Mouse (Mus musculus) forebrain, embryonic 10.5 days (tissue): ENCODE measurements around the gene Gm8439. TPM values are rescaled to one million over a fixed set of nuclear protein-coding genes. Genes with fewer than 3 reads are reported as not detected.
"Not testable (repeated sequence)": the region's sequence is repeated elsewhere in the genome, so short reads cannot be mapped to it uniquely, and the experiment has no call there.

Experiments
- DNase-seq: peaks from one replicate; pipeline ENCODE4 v3.0.0-alpha.2; 2017; ENCODE audit warnings: low spot score; ENCODE audit errors: extremely low spot score
- H3K27ac ChIP-seq: fragments of 300-500 bp; sonication (generic); 2 replicates; pipeline ENCODE4 v1.5.1; 2016; ENCODE audit warnings: mild to moderate bottlenecking
- H3K27me3 ChIP-seq: fragments of 300-500 bp; sonication (generic); 2 replicates; pipeline ENCODE4 v1.6.1; 2016; ENCODE audit warnings: mild to moderate bottlenecking; ENCODE audit not compliant: poor library complexity, severe bottlenecking
- H3K36me3 ChIP-seq: fragments of 300-500 bp; sonication (generic); replicated peaks from 2 replicates; pipeline ENCODE4 v1.6.1; 2016; ENCODE audit warnings: mild to moderate bottlenecking, moderate library complexity
- H3K4me1 ChIP-seq: fragments of 300-500 bp; sonication (generic); 2 replicates; pipeline ENCODE4 v1.6.1; 2016
- H3K4me3 ChIP-seq: fragments of 300-500 bp; sonication (generic); 2 replicates; pipeline ENCODE4 v1.5.1; 2016; ENCODE audit warnings: mild to moderate bottlenecking, moderate library complexity
- H3K9me3 ChIP-seq: fragments of 300-500 bp; sonication (generic); 2 replicates; pipeline ENCODE4 v1.6.1; 2016; ENCODE audit warnings: mild to moderate bottlenecking, moderate library complexity
- WGBS: fragments of 180-500 bp; shearing (Covaris S2); methylation state at CpG from one replicate; pipeline ENCODE4 v1.1.7; 2016; 5-methylcytosine and 5-hydroxymethylcytosine counted together
- polyA plus RNA-seq: library from polyadenylated mRNA; unstranded; fragments of >200 nt; fragmentation: Nextera tagmentation; extraction: Ambion mirVana; gene quantifications from 2 replicates; pipeline ENCODE4 v1.2.1, GENCODE M21; 2016

Gene Gm8439
- polyA plus RNA-seq, 1 experiment from 2014 or later: not detected

GRCm38 (mm10) chr4:120586986-120587385, 1.6 kb upstream of the Gm8439 start:
- Histone ChIP-seq H3K9me3 (no peaks in the 10 kb centered on the region), H3K36me3 (no peaks in the 10 kb centered on the region), H3K4me3 (no peak overlapping the region), H3K27ac (no peak overlapping the region), H3K4me1 (peaks cover 16% of the 10 kb centered on the region), H3K27me3 (peaks cover 45% of the 10 kb centered on the region)
- DNase-seq: no peak
- 59% methylated on average over 1 of the region's 1 CpGs for WGBS

- no peak overlapping the region for H3K27ac ChIP-seq
- 8% methylated on average over 3 of the region's 3 CpGs for WGBS
These were observed 525 bp downstream of the Gm8439 start for GRCm38 (mm10) chr4:120589070-120589469.

GRCm38 (mm10) chr4:120589815-120590422, 1.4 kb downstream of the Gm8439 start:
- Histone ChIP-seq H3K4me1 (peaks cover 13% of the 10 kb centered on the region; the same call in 1 of the 2 replicates), H3K27ac (peak overlapping the region; percentile 30; the same call in 1 of the 2 replicates), H3K9me3 (no peaks in the 10 kb centered on the region), H3K36me3 (no peaks in the 10 kb centered on the region), H3K27me3 (peaks cover 40% of the 10 kb centered on the region), H3K4me3 (no peak overlapping the region)
- peak; percentile 66 for DNase-seq
- 34% methylated on average over 5 of the region's 5 CpGs for WGBS

More at GRCm38 (mm10) chr4:120589070-120589469, 525 bp downstream of the Gm8439 start:
- Histone ChIP-seq H3K4me3 (no peak overlapping the region), H3K27me3 (peaks cover 40% of the 10 kb centered on the region), H3K36me3 (no peaks in the 10 kb centered on the region), H3K9me3 (no peaks in the 10 kb centered on the region), H3K4me1 (peaks cover 13% of the 10 kb centered on the region; the same call in 1 of the 2 replicates)
- no peak for DNase-seq

GRCm38 (mm10) chr4:120590973-120591372, 2.4 kb downstream of the Gm8439 start:
- no peak for DNase-seq
- Histone ChIP-seq H3K27me3 (peaks cover 40% of the 10 kb centered on the region), H3K4me1 (peaks cover 13% of the 10 kb centered on the region; the same call in 1 of the 2 replicates), H3K9me3 (no peaks in the 10 kb centered on the region), H3K27ac (no peak overlapping the region), H3K4me3 (no peak overlapping the region), H3K36me3 (no peaks in the 10 kb centered on the region)
- 87% methylated on average over 4 of the region's 4 CpGs for WGBS

GRCm38 (mm10) chr4:120596210-120596609, 7.7 kb downstream of the Gm8439 start:
- H3K4me1 ChIP-seq, DNase-seq, H3K9me3 ChIP-seq, H3K27me3 ChIP-seq, H3K4me3 ChIP-seq, H3K36me3 ChIP-seq, H3K27ac ChIP-seq: not testable (repeated sequence)
- 96% methylated on average over 1 of the region's 1 CpGs for WGBS

GRCm38 (mm10) chr4:120598922-120599321, 10.4 kb downstream of the Gm8439 start:
- Histone ChIP-seq H3K4me1 (peaks cover 6% of the 10 kb centered on the region), H3K9me3 (no peaks in the 10 kb centered on the region), H3K27ac (no peak overlapping the region), H3K36me3 (no peaks in the 10 kb centered on the region), H3K4me3 (no peak overlapping the region), H3K27me3 (no peaks in the 10 kb centered on the region)
- DNase-seq: no peak
- WGBS: 6% methylated on average over 2 of the region's 2 CpGs

GRCm38 (mm10) chr4:120601774-120602173, 13.2 kb downstream of the Gm8439 start:
- WGBS: 90% methylated on average over 1 of the region's 1 CpGs
- DNase-seq: no peak
- Histone ChIP-seq H3K27ac (no peak overlapping the region), H3K4me3 (no peak overlapping the region), H3K27me3 (no peaks in the 10 kb centered on the region), H3K36me3 (no peaks in the 10 kb centered on the region), H3K9me3 (no peaks in the 10 kb centered on the region), H3K4me1 (peaks cover 13% of the 10 kb centered on the region)

- H3K27me3 ChIP-seq: no peaks in the 10 kb centered on the region
- H3K9me3 ChIP-seq: no peaks in the 10 kb centered on the region
- H3K27ac ChIP-seq: no peak overlapping the region
- WGBS: 83% methylated on average over 3 of the region's 3 CpGs
- peaks cover 21% of the 10 kb centered on the region for H3K4me1 ChIP-seq
- no peaks in the 10 kb centered on the region for H3K36me3 ChIP-seq
- H3K4me3 ChIP-seq: no peak overlapping the region
- no peak for DNase-seq
These were observed 14.1 kb downstream of the Gm8439 start for GRCm38 (mm10) chr4:120602669-120603068.

GRCm38 (mm10) chr4:120606941-120607340, 18.4 kb downstream of the Gm8439 start:
- Histone ChIP-seq H3K27ac (peak overlapping the region; percentile 69), H3K4me1 (peaks cover 31% of the 10 kb centered on the region), H3K9me3 (no peaks in the 10 kb centered on the region; the same call in 1 of the 2 replicates), H3K36me3 (no peaks in the 10 kb centered on the region), H3K27me3 (0 out of 2 replicates have a peak, but pooled peaks cover 3% of the 10 kb centered on the region), H3K4me3 (no peak overlapping the region)
- WGBS: 15% methylated on average over 3 of the region's 3 CpGs
- DNase-seq: no peak

GRCm38 (mm10) chr4:120611005-120611404, 22.5 kb downstream of the Gm8439 start:
- Histone ChIP-seq H3K36me3 (no peaks in the 10 kb centered on the region), H3K4me3 (no peak overlapping the region), H3K27ac (no peak overlapping the region), H3K9me3 (no peaks in the 10 kb centered on the region; the same call in 1 of the 2 replicates), H3K4me1 (peaks cover 71% of the 10 kb centered on the region), H3K27me3 (peaks cover 13% of the 10 kb centered on the region)
- 62% methylated on average over 3 of the region's 3 CpGs for WGBS
- no peak for DNase-seq

GRCm38 (mm10) chr4:120612304-120613080, 23.9 kb downstream of the Gm8439 start:
- Histone ChIP-seq H3K36me3 (no peaks in the 10 kb centered on the region), H3K9me3 (no peaks in the 10 kb centered on the region; the same call in 1 of the 2 replicates), H3K4me1 (peaks cover 66% of the 10 kb centered on the region), H3K27ac (peak overlapping the region; percentile 70), H3K4me3 (no peak overlapping the region), H3K27me3 (peaks cover 13% of the 10 kb centered on the region)
- DNase-seq: peak; percentile 43
- 19% methylated on average over 9 of the region's 9 CpGs for WGBS

- peak overlapping the region; percentile 30; the same call in 1 of the 2 replicates for H3K27ac ChIP-seq
- 56% methylated on average over 8 of the region's 8 CpGs for WGBS
- DNase-seq: no peak
- H3K4me1 ChIP-seq: peaks cover 63% of the 10 kb centered on the region
- no peaks in the 10 kb centered on the region for H3K36me3 ChIP-seq
- no peak overlapping the region for H3K4me3 ChIP-seq
- peaks cover 13% of the 10 kb centered on the region for H3K27me3 ChIP-seq
- no peaks in the 10 kb centered on the region for H3K9me3 ChIP-seq
These were observed 25.3 kb downstream of the Gm8439 start for GRCm38 (mm10) chr4:120613691-120614329.
